Mouse (Mus musculus): ENCODE results near the gene Zc3h4. TPM values are rescaled to one million over a fixed set of nuclear protein-coding genes. Genes with fewer than 3 reads are reported as not detected.

The Zc3h4 gene
- polyA plus RNA-seq, 1 experiment from 2014 or later = 5.2 TPM

- H3K9ac ChIP-seq (replicated peaks) = no peak overlapping the region
- no peak for DNase-seq
- H3K4me3 ChIP-seq (ENCODE audit: low read depth, low read length) = no peak overlapping the region
- H3K4me1 ChIP-seq (ENCODE audit: insufficient read depth) = peaks cover 40% of the 10 kb centered on the region
- 85% methylated on average over 5 of the region's 5 CpGs for whole genome bisulfite sequencing (ENCODE audit: insufficient replicate concordance)
- no peaks in the 10 kb centered on the region for H3K9me3 ChIP-seq (ENCODE audit: low read length)
- peaks cover 14% of the 10 kb centered on the region for H3K36me3 ChIP-seq (replicated peaks; ENCODE audit: insufficient read depth, low read length)
- no peak for TF ChIP-seq EP300 (IDR thresholded peaks at IDR 0.05; ENCODE audit: low read depth)
- no peak for TF ChIP-seq CTCF (IDR thresholded peaks at IDR 0.05; ENCODE audit: low read depth)
- no peaks in the 10 kb centered on the region for H3K27me3 ChIP-seq (ENCODE audit: insufficient read depth, low read length)
- ATAC-seq = no peak
- H3K27ac ChIP-seq (ENCODE audit: low read depth) = peak overlapping the region; percentile 59; the same call in 1 of the 2 replicates
- no peak overlapping the region for H3K4me2 ChIP-seq (ENCODE audit: low read depth, low read length)
Measured at GRCm38 (mm10) chr7:16411100-16411499, 10.4 kb downstream of the Zc3h4 start.

GRCm38 (mm10) chr7:16412220-16412896 is 11.6 kb downstream of the Zc3h4 start:
- no peak for TF ChIP-seq CTCF (IDR thresholded peaks at IDR 0.05; ENCODE audit: low read depth)
- Histone ChIP-seq H3K9me3 (ENCODE audit: low read length) (no peaks in the 10 kb centered on the region), H3K4me3 (ENCODE audit: low read depth, low read length) (no peak overlapping the region), H3K36me3 (replicated peaks; ENCODE audit: insufficient read depth, low read length) (peaks cover 25% of the 10 kb centered on the region), H3K9ac (replicated peaks) (no peak overlapping the region), H3K4me2 (ENCODE audit: low read depth, low read length) (no peak overlapping the region), H3K27me3 (ENCODE audit: insufficient read depth, low read length) (no peaks in the 10 kb centered on the region), H3K4me1 (ENCODE audit: insufficient read depth) (peaks cover 41% of the 10 kb centered on the region), H3K27ac (ENCODE audit: low read depth) (peak overlapping the region; percentile 59)
- 71% methylated on average over 8 of the region's 8 CpGs for WGBS (ENCODE audit: insufficient replicate concordance)
- ATAC-seq (peak; percentile 77), DNase-seq (no peak)

GRCm38 (mm10) chr7:16412930-16413329 is 12.2 kb downstream of the Zc3h4 start:
- DNase-seq (no peak), ATAC-seq (no peak)
- Histone ChIP-seq H3K4me3 (ENCODE audit: low read depth, low read length) (no peak overlapping the region), H3K4me1 (ENCODE audit: insufficient read depth) (peaks cover 40% of the 10 kb centered on the region), H3K36me3 (replicated peaks; ENCODE audit: insufficient read depth, low read length) (peaks cover 31% of the 10 kb centered on the region), H3K4me2 (ENCODE audit: low read depth, low read length) (no peak overlapping the region), H3K27me3 (ENCODE audit: insufficient read depth, low read length) (no peaks in the 10 kb centered on the region), H3K27ac (ENCODE audit: low read depth) (peak overlapping the region; percentile 25; the same call in 1 of the 2 replicates), H3K9ac (replicated peaks) (0 out of 2 replicates have a peak overlapping the region, but pooled peaks have one; percentile 6), H3K9me3 (ENCODE audit: low read length) (no peaks in the 10 kb centered on the region)
- TF ChIP-seq CTCF (IDR thresholded peaks at IDR 0.05; ENCODE audit: low read depth) (no peak), EP300 (IDR thresholded peaks at IDR 0.05; ENCODE audit: low read depth) (no peak)
- 94% methylated on average over 2 of the region's 2 CpGs for WGBS (ENCODE audit: insufficient replicate concordance)

GRCm38 (mm10) chr7:16415426-16415825 is 14.7 kb downstream of the Zc3h4 start:
- Histone ChIP-seq H3K36me3 (replicated peaks; ENCODE audit: insufficient read depth, low read length) (peaks cover 55% of the 10 kb centered on the region), H3K4me1 (ENCODE audit: insufficient read depth) (peaks cover 41% of the 10 kb centered on the region), H3K4me2 (ENCODE audit: low read depth, low read length) (no peak overlapping the region), H3K4me3 (ENCODE audit: low read depth, low read length) (no peak overlapping the region), H3K9ac (replicated peaks) (no peak overlapping the region; the same call in 1 of the 2 replicates), H3K27ac (ENCODE audit: low read depth) (no peak overlapping the region; the same call in 1 of the 2 replicates), H3K27me3 (ENCODE audit: insufficient read depth, low read length) (no peaks in the 10 kb centered on the region), H3K9me3 (ENCODE audit: low read length) (no peaks in the 10 kb centered on the region)
- ATAC-seq (no peak), DNase-seq (no peak)
- TF ChIP-seq EP300 (IDR thresholded peaks at IDR 0.05; ENCODE audit: low read depth) = no peak
- TF ChIP-seq CTCF (IDR thresholded peaks at IDR 0.05; ENCODE audit: low read depth) = no peak
- 71% methylated on average over 3 of the region's 3 CpGs for WGBS (ENCODE audit: insufficient replicate concordance)

GRCm38 (mm10) chr7:16417141-16417771 is 16.5 kb downstream of the Zc3h4 start:
- peaks cover 42% of the 10 kb centered on the region for H3K4me1 ChIP-seq (ENCODE audit: insufficient read depth)
- WGBS (ENCODE audit: insufficient replicate concordance) = 87% methylated on average over 10 of the region's 10 CpGs
- peak overlapping the region; percentile 55; the same call in 1 of the 2 replicates for H3K27ac ChIP-seq (ENCODE audit: low read depth)
- H3K36me3 ChIP-seq (replicated peaks; ENCODE audit: insufficient read depth, low read length) = peaks cover 65% of the 10 kb centered on the region
- H3K27me3 ChIP-seq (ENCODE audit: insufficient read depth, low read length) = no peaks in the 10 kb centered on the region
- H3K9me3 ChIP-seq (ENCODE audit: low read length) = no peaks in the 10 kb centered on the region
- no peak for DNase-seq
- TF ChIP-seq CTCF (IDR thresholded peaks at IDR 0.05; ENCODE audit: low read depth) (no peak), EP300 (IDR thresholded peaks at IDR 0.05; ENCODE audit: low read depth) (no peak)
- no peak for ATAC-seq
- no peak overlapping the region for H3K4me3 ChIP-seq (ENCODE audit: low read depth, low read length)
- H3K9ac ChIP-seq (replicated peaks) = no peak overlapping the region
- H3K4me2 ChIP-seq (ENCODE audit: low read depth, low read length) = no peak overlapping the region

- 0 out of 2 replicates have a peak overlapping the region, but pooled peaks have one; percentile 19 for H3K27ac ChIP-seq (ENCODE audit: low read depth)
- ATAC-seq = 0 out of 2 replicates have a peak, but pooled peaks have one; percentile 5
- 81% methylated on average over 5 of the region's 5 CpGs for WGBS (ENCODE audit: insufficient replicate concordance)
Measured at GRCm38 (mm10) chr7:16418713-16419112, 18.0 kb downstream of the Zc3h4 start.

More at GRCm38 (mm10) chr7:16418713-16419112, 18.0 kb downstream of the Zc3h4 start:
- Histone ChIP-seq H3K36me3 (replicated peaks; ENCODE audit: insufficient read depth, low read length) (peaks cover 74% of the 10 kb centered on the region), H3K9me3 (ENCODE audit: low read length) (no peaks in the 10 kb centered on the region), H3K4me2 (ENCODE audit: low read depth, low read length) (no peak overlapping the region), H3K4me1 (ENCODE audit: insufficient read depth) (peaks cover 32% of the 10 kb centered on the region), H3K4me3 (ENCODE audit: low read depth, low read length) (no peak overlapping the region), H3K9ac (replicated peaks) (no peak overlapping the region), H3K27me3 (ENCODE audit: insufficient read depth, low read length) (no peaks in the 10 kb centered on the region)
- no peak for DNase-seq
- no peak for TF ChIP-seq EP300 (IDR thresholded peaks at IDR 0.05; ENCODE audit: low read depth)
- no peak for TF ChIP-seq CTCF (IDR thresholded peaks at IDR 0.05; ENCODE audit: low read depth)

Measured in liver, postnatal 0 days (tissue).